Mouse (Mus musculus): ENCODE results near the gene Lalba. TPM values are rescaled to one million over a fixed set of nuclear protein-coding genes. Genes with fewer than 3 reads are reported as not detected.

Lalba gene
- total and polyA plus RNA-seq, 3 experiments: not detected

- in situ Hi-C loops (cut with MboI; ENCODE audit: low pct_ligation_motif_present, low pct_unique_long_range_greater_than_20kb, low sequenced_read_pairs): loop anchor here (10.0 kb wide), 1 partner anchor 290 kb away; no protein-coding TSS in a partner anchor
- Histone ChIP-seq H3K79me2 (replicated peaks; ENCODE audit: control insufficient read depth, extremely low read depth, insufficient read depth, poor library complexity, severe bottlenecking) (no peaks in the 10 kb centered on the region), H3K36me3 (replicated peaks in 1 of 2; ENCODE audit: control insufficient read depth in 1 of 2, insufficient read depth in 1 of 2, low read length in 1 of 2) (no peaks in the 10 kb centered on the region), H3K9me3 (replicated peaks; ENCODE audit: low read length) (no peaks in the 10 kb centered on the region), H3K4me1 (ENCODE audit: control insufficient read depth in 1 of 2, insufficient read depth in 2 of 2) (peaks cover 7 to 20% of the 10 kb centered on the region in 2 experiments; a peak in 3 of 4 replicates), H3K4me3 (replicated peaks in 1 of 3; ENCODE audit: low read depth in 2 of 3, low read length in 2 of 3, poor library complexity in 1 of 3) (no peak overlapping the region), H3K9ac (ENCODE audit: insufficient read depth, low read depth) (no peak overlapping the region), H3K27me3 (replicated peaks) (peaks cover 11% of the 10 kb centered on the region), H3K27ac (ENCODE audit: insufficient read depth, low read depth) (no peak overlapping the region), H3K4me2 (ENCODE audit: insufficient read depth, low read depth, poor library complexity, severe bottlenecking) (no peak overlapping the region)
- dilution Hi-C loops (cut with MboI; ENCODE audit: extremely low pct_ligation_motif_present, extremely low pct_unique_long_range_greater_than_20kb, low sequenced_read_pairs): no loop called here
- no peak for TF ChIP-seq ETS1 (conservative IDR thresholded peaks at IDR 0.05; ENCODE audit: low read depth, low read length)
- TF ChIP-seq TCF12 (IDR thresholded peaks at IDR 0.05; ENCODE audit: low read depth, low read length): no peak
- TF ChIP-seq JUN (IDR thresholded peaks at IDR 0.05; ENCODE audit: insufficient read depth, low read depth, low read length): no peak
- DNase-seq (ENCODE audit: extremely low read depth): no peak
These were observed 7.6 kb downstream of the Lalba start for GRCm38 (mm10) chr15:98474958-98475357.

GRCm38 (mm10) chr15:98471539-98471938 lies 11.0 kb downstream of the Lalba start:
- Histone ChIP-seq H3K27ac (ENCODE audit: insufficient read depth, low read depth) (no peak overlapping the region), H3K36me3 (replicated peaks in 1 of 2; ENCODE audit: control insufficient read depth in 1 of 2, insufficient read depth in 1 of 2, low read length in 1 of 2) (no peaks in the 10 kb centered on the region), H3K27me3 (replicated peaks) (peaks cover 11% of the 10 kb centered on the region), H3K9me3 (replicated peaks; ENCODE audit: low read length) (no peaks in the 10 kb centered on the region), H3K4me3 (replicated peaks in 1 of 3; ENCODE audit: low read depth in 2 of 3, low read length in 2 of 3, poor library complexity in 1 of 3) (no peak overlapping the region), H3K4me1 (ENCODE audit: control insufficient read depth in 1 of 2, insufficient read depth in 2 of 2) (peaks cover 0 to 4% of the 10 kb centered on the region in 2 experiments; a peak in 1 of 4 replicates), H3K4me2 (ENCODE audit: insufficient read depth, low read depth, poor library complexity, severe bottlenecking) (no peak overlapping the region), H3K9ac (ENCODE audit: insufficient read depth, low read depth) (no peak overlapping the region), H3K79me2 (replicated peaks; ENCODE audit: control insufficient read depth, extremely low read depth, insufficient read depth, poor library complexity, severe bottlenecking) (no peaks in the 10 kb centered on the region)
- in situ Hi-C loops (cut with MboI; ENCODE audit: low pct_ligation_motif_present, low pct_unique_long_range_greater_than_20kb, low sequenced_read_pairs): loop anchor here (10.0 kb wide), 1 partner anchor 287 kb away; no protein-coding TSS in a partner anchor
- dilution Hi-C loops (cut with MboI; ENCODE audit: extremely low pct_ligation_motif_present, extremely low pct_unique_long_range_greater_than_20kb, low sequenced_read_pairs): no loop called here
- TF ChIP-seq SIN3A (IDR thresholded peaks at IDR 0.05; ENCODE audit: low read length): no peak
- no peak for TF ChIP-seq EP300 (IDR thresholded peaks at IDR 0.05; ENCODE audit: low read length)
- no peak for TF ChIP-seq CTCF (conservative IDR thresholded peaks at IDR 0.05 in 1 of 2, IDR thresholded peaks at IDR 0.05 in 1 of 2; ENCODE audit: low read depth in 2 of 2, low read length in 2 of 2)
- no peak for TF ChIP-seq MXI1 (IDR thresholded peaks at IDR 0.05; ENCODE audit: low read depth, low read length)
- TF ChIP-seq JUN (IDR thresholded peaks at IDR 0.05; ENCODE audit: insufficient read depth, low read depth, low read length): no peak
- TF ChIP-seq MAZ (IDR thresholded peaks at IDR 0.05; ENCODE audit: low read depth, low read length): no peak
- no peak for TF ChIP-seq CHD1 (IDR thresholded peaks at IDR 0.05; ENCODE audit: low read depth, low read length)
- no peak for TF ChIP-seq CHD2 (IDR thresholded peaks at IDR 0.05; ENCODE audit: low read length)
- TF ChIP-seq USF1 (IDR thresholded peaks at IDR 0.05; ENCODE audit: low read depth, low read length): no peak
- TF ChIP-seq NRF1 (IDR thresholded peaks at IDR 0.05; ENCODE audit: low read depth, low read length): no peak
- TF ChIP-seq PAX5 (IDR thresholded peaks at IDR 0.05; ENCODE audit: low read length): no peak
- TF ChIP-seq ZMIZ1 (IDR thresholded peaks at IDR 0.05; ENCODE audit: low read depth, low read length): no peak
- no peak for TF ChIP-seq ZKSCAN1 (IDR thresholded peaks at IDR 0.05; ENCODE audit: borderline replicate concordance, low read depth, low read length)
- TF ChIP-seq SMC3 (IDR thresholded peaks at IDR 0.05; ENCODE audit: low read depth, low read length): no peak
- TF ChIP-seq IRF4 (IDR thresholded peaks at IDR 0.05; ENCODE audit: low read depth, low read length): no peak
- no peak for TF ChIP-seq BHLHE40 (IDR thresholded peaks at IDR 0.05; ENCODE audit: low read depth, low read length)
- TF ChIP-seq E2F4 (IDR thresholded peaks at IDR 0.05; ENCODE audit: insufficient replicate concordance, low read depth, low read length): no peak
- TF ChIP-seq MAX (IDR thresholded peaks at IDR 0.05; ENCODE audit: low read length): no peak
- TF ChIP-seq NELFE (IDR thresholded peaks at IDR 0.05; ENCODE audit: low read depth, low read length): no peak
- no peak for TF ChIP-seq ZC3H11A (IDR thresholded peaks at IDR 0.05; ENCODE audit: low read depth, low read length)
- DNase-seq (ENCODE audit: extremely low read depth): no peak

Measured in CH12.LX (cell line).